Mouse (Mus musculus) bone marrow macrophage, adult 2 months (primary cell): ENCODE measurements at regions not wholly inside any gene's neighbourhood (a gene's known extent, or its start where the extent isn't known, plus 50 kb on each side); places are given as distances from the start of the nearest gene placed in this dataset.
"Not testable (repeated sequence)": the region's sequence is repeated elsewhere in the genome, so short reads cannot be mapped to it uniquely, and the experiment has no call there.

ENCODE experiments used
- H3K27ac ChIP-seq: 2 replicates; pipeline ENCODE4 v1.5.1; 2012; ENCODE audit warnings: low read depth, low read length; ENCODE audit not compliant: insufficient read depth
- H3K4me1 ChIP-seq: 2 replicates; pipeline ENCODE4 v1.6.1; 2012; ENCODE audit warnings: low read length; ENCODE audit not compliant: control insufficient read depth, insufficient read depth
- H3K4me3 ChIP-seq: 2 replicates; pipeline ENCODE4 v1.5.1; 2012; ENCODE audit warnings: mild to moderate bottlenecking, low read length, moderate library complexity; ENCODE audit not compliant: insufficient read depth
- CTCF ChIP-seq: IDR thresholded peaks from 2 replicates; pipeline ENCODE4 v1.5.1; 2012; ENCODE audit warnings: low read depth, mild to moderate bottlenecking, low read length, moderate library complexity
- POLR2A ChIP-seq: IDR thresholded peaks from 2 replicates; pipeline ENCODE4 v1.6.1; 2012; ENCODE audit warnings: mild to moderate bottlenecking, low read depth, low read length, borderline replicate concordance

DNA sequence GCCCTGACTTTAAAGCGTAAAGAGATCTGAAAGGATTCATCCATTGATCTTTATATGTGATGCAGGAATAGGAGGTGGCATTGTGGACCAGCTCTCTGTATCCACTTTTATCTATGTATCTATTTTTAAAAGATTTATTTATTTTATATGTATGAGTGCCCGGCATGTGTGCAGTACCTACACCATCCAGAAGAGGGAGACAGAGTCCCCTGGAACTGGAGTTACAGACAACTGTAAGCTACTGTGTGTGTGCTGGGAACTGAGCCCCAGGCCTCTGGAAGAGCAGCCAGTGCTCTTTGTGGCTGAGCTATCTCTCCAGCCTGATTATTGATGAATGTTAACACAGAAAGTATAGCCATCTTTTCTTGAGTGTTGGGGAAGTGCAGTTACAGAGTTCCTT, 433.9 kb upstream of the Zfp507 start:
- no peak for TF ChIP-seq POLR2A
- TF ChIP-seq CTCF: no peak

DNA sequence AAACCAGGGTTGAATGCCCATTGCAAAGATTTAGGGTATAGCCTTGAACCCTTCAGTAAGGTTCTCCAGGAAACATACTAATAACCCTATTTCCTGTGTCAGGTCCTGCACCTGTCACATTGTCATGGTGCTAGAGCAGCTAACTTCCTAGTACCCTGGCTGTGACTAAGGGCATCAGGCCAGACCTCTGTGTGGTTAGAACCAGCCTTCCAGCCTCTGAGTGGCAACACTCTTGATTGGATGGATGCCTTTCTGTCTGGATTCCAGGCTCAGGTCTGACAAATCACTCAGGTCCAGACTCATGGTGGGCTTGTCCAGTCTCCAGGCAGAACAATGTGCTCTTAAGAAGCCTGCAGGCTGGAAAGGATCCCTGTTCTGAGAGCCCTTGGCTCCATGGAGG, 426.2 kb upstream of the Zfp507 start:
- Histone ChIP-seq H3K27ac (no peak overlapping the region), H3K4me1 (no peaks in the 10 kb centered on the region), H3K4me3 (no peak overlapping the region)
- no peak for TF ChIP-seq CTCF
- TF ChIP-seq POLR2A: no peak

More for the DNA sequence above, 433.9 kb upstream of the Zfp507 start:
- no peaks in the 10 kb centered on the region for H3K4me1 ChIP-seq
- H3K4me3 ChIP-seq: no peak overlapping the region
- H3K27ac ChIP-seq: no peak overlapping the region

DNA sequence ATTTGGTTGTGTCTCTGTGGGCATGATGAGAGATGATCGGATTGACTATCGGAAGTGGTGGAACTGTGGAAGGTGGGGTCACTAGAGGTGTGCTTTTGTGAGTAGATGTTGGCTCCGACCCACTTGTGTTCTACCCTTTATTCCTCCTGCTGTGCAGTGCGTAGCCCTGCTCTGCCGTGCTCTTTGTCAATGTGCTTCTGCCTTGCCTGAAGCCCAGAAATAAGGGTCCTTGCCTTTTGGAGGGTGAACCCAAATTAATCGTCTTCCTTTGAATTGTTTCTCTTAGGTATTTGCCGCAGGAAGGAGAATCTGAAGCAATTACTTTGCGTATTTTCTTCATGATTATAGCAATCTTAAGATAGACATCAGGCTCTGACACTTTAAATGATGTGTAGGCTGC, 421.6 kb upstream of the Zfp507 start:
- no peaks in the 10 kb centered on the region for H3K4me1 ChIP-seq
- TF ChIP-seq POLR2A: no peak
- TF ChIP-seq CTCF: no peak
- H3K4me3 ChIP-seq: no peak overlapping the region
- H3K27ac ChIP-seq: no peak overlapping the region

DNA sequence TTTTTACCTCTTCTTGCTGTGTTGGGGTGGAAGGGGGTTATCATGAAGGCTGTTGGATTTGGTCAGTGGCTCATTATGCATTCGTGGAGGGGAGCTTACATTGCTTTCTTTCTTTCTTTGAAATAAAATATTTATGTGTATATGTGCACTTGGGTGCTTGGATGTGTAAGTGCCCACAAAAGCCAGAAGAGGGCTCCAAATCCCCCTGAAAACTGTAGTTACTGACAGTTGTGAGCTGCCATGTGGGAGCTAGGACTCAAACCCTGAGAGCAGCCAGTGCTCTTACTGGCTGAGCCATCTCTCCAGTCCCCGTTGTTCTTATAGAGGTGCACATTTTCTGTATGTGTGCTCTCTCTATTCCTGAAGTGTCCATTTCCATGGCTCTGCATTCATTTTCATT, 415.6 kb upstream of the Zfp507 start:
- no peak overlapping the region for H3K27ac ChIP-seq
- no peaks in the 10 kb centered on the region for H3K4me1 ChIP-seq
- no peak overlapping the region for H3K4me3 ChIP-seq
- TF ChIP-seq CTCF (no peak), POLR2A (no peak)

DNA sequence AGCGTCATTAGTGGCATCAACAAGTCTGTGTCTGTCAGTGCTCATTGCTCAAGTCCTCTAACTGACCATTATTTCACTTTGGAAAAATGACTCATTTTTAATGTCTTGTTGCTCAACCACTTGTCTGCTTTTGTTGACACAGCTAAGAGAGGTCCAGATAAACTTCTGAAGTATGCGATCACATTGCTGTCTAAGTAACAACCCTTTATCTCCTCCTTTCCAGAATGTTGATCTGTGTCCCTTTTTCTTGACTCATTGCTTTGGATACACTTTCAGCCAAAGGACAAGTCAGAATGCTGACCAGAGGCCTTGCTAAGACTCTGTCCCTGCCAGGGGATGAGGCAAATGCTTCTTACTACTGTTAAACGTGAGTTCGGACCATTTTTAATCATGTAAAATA, 407.2 kb upstream of the Zfp507 start:
- TF ChIP-seq CTCF (no peak), POLR2A (no peak)
- Histone ChIP-seq H3K4me1 (no peaks in the 10 kb centered on the region), H3K27ac (no peak overlapping the region), H3K4me3 (no peak overlapping the region)

DNA sequence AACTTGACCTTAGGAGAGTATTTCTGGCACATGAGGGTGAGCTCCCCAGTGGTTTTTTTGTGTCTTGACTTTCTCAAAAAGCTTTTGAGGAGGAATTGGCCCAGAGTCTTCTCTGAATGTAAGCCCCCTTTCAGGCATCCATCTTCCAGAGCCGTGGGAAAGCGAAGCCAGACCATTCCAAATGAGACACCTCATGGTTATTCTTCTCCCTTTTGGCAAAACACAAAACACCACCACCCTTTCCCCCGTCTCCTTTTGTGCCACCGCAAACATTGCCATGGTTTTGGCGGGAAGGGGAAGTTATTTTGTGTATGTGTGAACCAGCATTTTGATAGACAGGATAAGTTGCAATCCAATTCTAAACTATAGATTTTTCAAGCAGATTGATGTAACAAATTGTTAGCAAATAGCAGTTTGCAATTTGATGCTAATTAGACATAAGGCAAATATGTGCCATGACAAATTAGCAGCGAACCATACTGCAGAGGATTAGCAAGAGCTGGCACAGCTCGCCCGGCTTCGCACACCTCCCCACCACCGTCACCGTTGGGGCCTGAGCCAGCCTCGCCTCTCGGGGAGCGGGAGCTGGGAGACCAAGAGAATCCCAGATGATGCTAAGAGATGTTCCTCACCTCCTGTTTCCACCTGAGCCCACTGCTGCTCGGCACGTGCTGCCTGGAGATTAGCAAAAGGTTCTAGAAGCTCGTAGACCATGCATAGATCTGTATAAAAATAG, 404.9 kb upstream of the Zfp507 start:
- H3K27ac ChIP-seq: no peak overlapping the region
- no peak overlapping the region for H3K4me3 ChIP-seq
- H3K4me1 ChIP-seq: no peaks in the 10 kb centered on the region
- TF ChIP-seq POLR2A (no peak), CTCF (no peak)

DNA sequence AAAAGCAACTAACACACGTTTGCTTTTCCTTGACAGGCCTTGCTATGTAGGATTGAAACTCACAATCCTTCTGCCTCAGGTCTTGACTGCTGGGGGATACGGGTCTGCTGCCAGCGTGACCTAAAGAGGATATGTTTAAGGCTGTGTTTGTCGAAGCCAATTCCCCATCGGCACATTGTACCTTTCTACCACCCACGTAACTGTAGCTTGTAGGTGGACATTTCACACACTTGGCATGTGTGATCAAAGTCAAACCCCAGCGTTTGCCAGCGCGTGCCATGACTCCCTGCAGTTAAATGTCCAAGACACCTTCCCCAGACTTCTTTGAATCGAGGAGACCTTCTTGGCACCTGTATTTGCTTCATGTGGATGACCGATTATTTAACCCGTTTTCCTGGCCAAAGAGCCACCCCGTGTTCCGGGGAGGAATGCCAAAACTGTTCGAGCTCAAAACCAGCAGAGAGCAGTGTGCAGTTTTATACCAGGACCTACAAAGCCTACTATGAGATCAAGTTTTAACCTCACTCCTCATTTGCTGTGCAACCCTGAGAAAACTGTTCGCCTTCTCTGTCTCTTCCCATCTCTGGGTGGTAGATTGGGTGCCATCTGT, 395.4 kb upstream of the Zfp507 start:
- Histone ChIP-seq H3K4me1 (no peaks in the 10 kb centered on the region), H3K4me3 (no peak overlapping the region), H3K27ac (no peak overlapping the region)
- TF ChIP-seq POLR2A (no peak), CTCF (no peak)

DNA sequence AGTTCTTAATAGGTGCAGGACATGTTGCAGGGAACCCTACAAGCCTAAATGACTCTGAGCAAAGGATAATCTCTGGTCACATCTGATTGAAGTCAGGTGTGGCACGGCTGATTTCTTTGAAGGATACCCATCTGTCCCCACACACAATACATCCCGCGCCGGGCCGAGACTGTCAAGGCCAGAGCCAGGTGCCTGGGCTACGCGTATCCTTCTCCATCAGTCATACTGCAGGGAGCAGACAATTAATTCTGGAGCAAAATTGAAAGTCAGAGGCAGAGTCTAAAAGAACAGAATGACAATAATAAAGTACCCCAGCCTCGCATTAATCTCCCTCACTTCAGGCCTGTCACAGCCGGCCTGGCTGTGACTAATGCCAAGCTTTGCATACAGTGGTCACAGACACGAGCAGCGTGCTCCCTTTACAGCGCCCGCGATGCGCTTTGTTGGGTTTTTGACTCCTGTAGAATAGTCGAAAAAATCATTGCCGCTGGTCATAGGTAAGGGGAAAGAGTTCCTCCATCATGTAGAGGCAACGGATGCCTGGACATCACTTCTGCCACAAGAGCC, 393.4 kb upstream of the Zfp507 start:
- TF ChIP-seq POLR2A (no peak), CTCF (no peak)
- H3K4me3 ChIP-seq: no peak overlapping the region
- H3K27ac ChIP-seq: no peak overlapping the region
- H3K4me1 ChIP-seq: no peaks in the 10 kb centered on the region

DNA sequence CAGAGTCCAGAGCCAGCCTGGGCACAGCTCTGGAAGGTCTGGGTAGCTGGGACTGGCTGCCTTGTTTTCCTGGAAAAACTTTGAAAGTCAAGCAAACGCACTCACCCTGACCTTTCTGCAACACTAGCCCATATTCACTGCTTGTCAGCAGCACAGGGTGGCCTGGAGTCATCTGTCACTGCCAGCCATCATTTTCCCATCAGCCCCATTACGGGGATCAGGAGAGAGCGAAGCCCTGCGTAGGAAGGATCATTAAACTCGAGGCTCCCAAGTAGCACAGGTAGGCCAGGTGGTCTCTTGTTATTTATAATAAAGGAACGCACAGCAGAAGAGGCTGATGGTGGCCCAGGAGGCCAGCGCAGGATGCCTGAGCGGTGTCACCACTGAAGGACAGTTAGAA, 389.8 kb upstream of the Zfp507 start:
- Histone ChIP-seq H3K27ac (no peak overlapping the region), H3K4me3 (no peak overlapping the region), H3K4me1 (no peaks in the 10 kb centered on the region)
- TF ChIP-seq CTCF (no peak), POLR2A (no peak)

DNA sequence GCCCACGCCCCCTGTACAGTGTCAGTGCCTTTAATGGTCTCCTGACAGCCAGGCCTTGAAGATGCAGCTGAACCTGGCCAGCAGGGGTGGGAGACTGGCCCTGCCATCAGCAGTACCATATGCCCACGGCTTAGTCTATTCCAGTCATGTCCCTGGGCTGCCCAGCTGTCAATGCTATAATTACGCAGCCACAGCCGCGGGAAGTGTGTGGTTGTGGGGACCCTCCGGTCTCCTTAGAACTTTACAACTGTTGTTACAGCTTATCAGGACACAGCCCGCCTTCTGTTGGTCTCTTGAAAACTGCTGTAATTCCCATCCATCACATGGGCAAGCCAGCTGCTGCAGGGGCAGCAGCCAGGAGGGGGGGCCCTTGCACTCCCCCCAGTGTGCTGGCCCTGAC, 375.1 kb upstream of the Zfp507 start:
- Histone ChIP-seq H3K4me1 (no peaks in the 10 kb centered on the region), H3K27ac (no peak overlapping the region), H3K4me3 (no peak overlapping the region)
- TF ChIP-seq POLR2A (no peak), CTCF (no peak)

DNA sequence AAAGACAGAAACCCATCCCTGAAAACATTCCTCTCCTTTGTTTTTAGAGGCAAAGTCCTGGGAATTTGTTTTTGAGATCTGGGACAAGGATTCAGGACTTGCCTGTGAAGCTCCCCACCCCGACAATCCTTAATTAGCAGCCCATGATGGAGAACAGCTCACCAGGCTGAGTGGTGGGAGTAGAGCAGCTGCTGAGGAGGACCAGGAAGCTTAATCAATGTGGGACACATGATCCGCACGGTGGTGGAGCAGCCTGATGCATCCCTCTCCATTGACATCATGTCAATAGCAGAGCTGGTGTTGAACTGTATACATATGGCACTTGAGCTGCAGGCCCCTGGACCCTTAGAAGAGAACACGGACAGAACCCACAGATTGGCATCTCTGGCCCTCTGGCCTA, 372.5 kb upstream of the Zfp507 start:
- no peaks in the 10 kb centered on the region for H3K4me1 ChIP-seq
- no peak for TF ChIP-seq POLR2A
- TF ChIP-seq CTCF: no peak
- no peak overlapping the region for H3K4me3 ChIP-seq

DNA sequence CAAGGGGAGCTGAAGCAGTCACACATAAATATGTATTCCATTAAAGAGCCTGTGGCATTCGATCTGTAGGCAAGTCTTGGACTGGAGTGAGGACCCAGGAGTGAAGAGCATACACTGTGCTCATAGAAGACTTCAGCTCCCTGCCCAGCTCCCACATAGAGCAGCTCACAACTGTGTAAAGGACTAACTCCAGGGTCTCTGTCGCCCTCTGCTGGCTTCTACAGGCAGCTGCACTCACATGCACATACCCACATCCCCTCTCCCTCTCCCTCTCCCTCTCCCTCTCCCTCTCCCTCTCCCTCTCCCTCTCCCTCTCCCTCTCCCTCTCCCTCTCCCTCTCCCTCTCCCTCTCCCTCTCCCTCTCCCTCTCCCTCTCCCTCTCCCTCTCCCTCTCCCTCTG, 369.7 kb upstream of the Zfp507 start:
- not testable (repeated sequence) for H3K4me3 ChIP-seq, H3K4me1 ChIP-seq, H3K27ac ChIP-seq

More for the DNA sequence above, 372.5 kb upstream of the Zfp507 start:
- no peak overlapping the region for H3K27ac ChIP-seq
